Mouse (Mus musculus) cortical plate, adult 2 months (tissue): ENCODE measurements around the gene Sohlh1. TPM values are rescaled to one million over a fixed set of nuclear protein-coding genes. Genes with fewer than 3 reads are reported as not detected.

Experiments used
- H3K27ac ChIP-seq: fragments of 200-500 bp; 2 replicates; pipeline ENCODE4 v1.5.1; 2012; ENCODE audit warnings: low read length, control low read depth, inconsistent platforms; ENCODE audit not compliant: insufficient read depth
- H3K4me1 ChIP-seq: fragments of 200-500 bp; 2 replicates; pipeline ENCODE4 v1.6.1; 2011; ENCODE audit warnings: low read length; ENCODE audit not compliant: control insufficient read depth, insufficient read depth
- H3K4me3 ChIP-seq: fragments of 200-500 bp; 2 replicates; pipeline ENCODE4 v1.5.1; 2011; ENCODE audit warnings: mild to moderate bottlenecking, low read length, control low read depth; ENCODE audit not compliant: insufficient read depth
- CTCF ChIP-seq: fragments of 200-500 bp; IDR thresholded peaks from 2 replicates; pipeline ENCODE4 v1.5.1; 2011; ENCODE audit warnings: mild to moderate bottlenecking, control low read depth, low read length; ENCODE audit not compliant: insufficient read depth; ENCODE audit errors: extremely low read depth
- POLR2A ChIP-seq: fragments of 200-500 bp; IDR thresholded peaks from 2 replicates; pipeline ENCODE4 v1.6.1; 2011; ENCODE audit warnings: mild to moderate bottlenecking, low read length, control low read depth; ENCODE audit not compliant: insufficient read depth; ENCODE audit errors: extremely low read depth
- polyA plus RNA-seq: library from polyadenylated mRNA; depleted of rRNA; stranded (reverse); fragments of >200 nt; gene quantifications from 2 replicates; pipeline ENCODE4 v1.2.3, GENCODE M21; 2012

Sohlh1 gene
- polyA plus RNA-seq, 1 experiment: not detected

DNA sequence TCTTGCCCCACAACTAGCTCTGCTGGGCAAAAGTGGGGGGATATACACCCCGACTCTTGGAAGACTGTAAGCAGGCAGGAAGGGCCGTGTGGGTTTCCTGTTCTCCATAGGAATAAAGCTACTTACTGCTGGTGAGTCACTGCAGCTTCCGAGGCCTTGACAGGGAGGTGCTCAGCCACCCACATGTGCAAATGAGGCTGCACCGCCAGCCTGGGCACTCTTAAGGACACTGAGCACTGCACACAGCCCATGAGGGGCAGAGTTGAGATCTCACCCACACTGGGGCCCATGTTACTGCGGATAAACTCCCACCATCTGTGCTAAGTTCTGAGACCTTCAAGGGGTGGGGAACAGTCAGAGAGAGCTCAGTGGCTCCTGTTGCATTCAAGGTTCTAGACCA, 19.6 kb upstream of the Sohlh1 start:
- Histone ChIP-seq H3K27ac (no peak overlapping the region), H3K4me3 (no peak overlapping the region), H3K4me1 (peaks cover 14% of the 10 kb centered on the region)
- TF ChIP-seq POLR2A (no peak), CTCF (no peak)

DNA sequence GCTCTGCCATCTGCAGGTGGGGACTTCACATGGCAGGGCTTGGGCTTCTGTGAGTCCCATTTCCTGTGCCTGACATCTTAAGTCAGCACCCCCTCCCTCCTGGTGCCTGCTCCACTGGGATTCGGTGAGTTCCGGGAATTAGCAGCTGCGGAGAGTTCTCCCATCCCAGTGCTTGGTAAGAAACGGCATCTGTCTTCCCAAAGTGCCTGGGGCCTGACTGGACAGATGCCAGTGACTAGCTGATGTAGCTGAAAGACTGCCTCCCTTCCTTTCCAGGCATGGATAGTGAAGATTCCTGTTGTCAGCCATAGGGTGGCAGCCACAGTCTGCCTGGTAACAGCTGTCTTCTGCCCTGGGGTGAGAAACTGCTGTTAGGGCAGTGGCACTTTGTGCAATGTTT, 18.4 kb upstream of the Sohlh1 start:
- Histone ChIP-seq H3K4me1 (peaks cover 14% of the 10 kb centered on the region), H3K27ac (no peak overlapping the region), H3K4me3 (no peak overlapping the region)
- TF ChIP-seq POLR2A (no peak), CTCF (peak; percentile 56)

DNA sequence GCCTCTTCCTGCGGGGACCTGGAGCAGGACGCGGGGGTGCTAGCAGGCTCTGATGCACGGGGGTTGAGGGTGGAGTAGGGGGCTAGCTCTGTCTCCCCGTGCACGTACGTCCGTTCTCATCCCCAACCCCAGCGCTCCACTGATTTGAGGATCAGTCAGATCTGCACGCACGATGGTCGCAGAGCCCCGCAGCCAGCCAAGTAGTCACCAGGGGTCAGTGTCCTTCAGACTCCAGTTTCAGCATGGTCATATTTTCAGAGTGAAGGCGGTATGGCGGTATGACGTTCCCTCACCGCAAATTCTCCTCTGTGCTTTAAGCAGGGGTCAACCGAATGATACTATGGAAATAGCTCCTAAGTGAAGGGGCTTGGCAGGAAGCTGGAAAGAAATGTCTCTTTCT, 17.2 kb upstream of the Sohlh1 start:
- Histone ChIP-seq H3K4me3 (peak overlapping the region; percentile 66), H3K27ac (peak overlapping the region; percentile 63; the same call in 1 of the 2 replicates), H3K4me1 (peaks cover 14% of the 10 kb centered on the region)
- TF ChIP-seq CTCF (no peak), POLR2A (no peak)

DNA sequence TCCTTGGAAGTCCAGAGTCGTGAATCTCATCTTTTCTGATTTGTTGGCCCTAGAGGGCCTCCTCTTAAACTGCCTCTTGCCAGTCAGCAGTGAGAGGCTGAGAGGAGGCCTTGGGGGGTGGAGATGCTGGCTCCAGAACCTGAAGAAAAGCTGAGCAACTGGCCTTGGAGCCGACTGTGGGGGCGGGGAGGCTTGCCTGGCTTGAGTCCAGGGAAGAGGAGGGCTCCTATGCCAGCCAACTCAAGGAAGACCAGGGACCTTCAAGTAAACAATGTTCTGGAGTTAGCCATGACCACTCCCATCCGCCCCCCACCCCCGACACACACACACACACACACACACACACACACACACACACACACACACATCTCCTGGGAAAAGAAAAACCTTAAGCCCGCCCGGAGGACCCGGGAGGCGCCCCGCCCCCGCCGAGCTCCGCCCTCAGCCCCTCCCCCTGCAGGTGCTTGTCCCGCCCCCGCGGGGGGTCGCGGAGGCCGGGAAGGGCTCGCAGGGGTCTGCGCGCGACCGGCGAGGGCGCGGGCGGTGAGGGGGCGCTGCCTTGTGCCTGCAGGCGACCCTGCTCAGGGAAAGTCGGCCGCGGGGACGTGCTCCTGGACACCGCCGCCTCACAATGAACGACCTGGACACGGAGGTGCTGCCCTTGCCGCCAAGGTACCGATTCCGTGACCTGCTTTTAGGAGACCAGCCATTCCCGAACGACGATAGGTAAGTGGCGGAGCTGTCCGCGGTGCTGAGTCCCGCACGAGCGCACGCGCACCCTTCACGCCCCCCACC, 16.5 kb upstream of the Sohlh1 start, which contains the start of gene Kcnt1:
Kcnt1 (plus strand) TSS at position 398 of the 795 bp plus-strand sequence.
- Histone ChIP-seq H3K4me3 (peak within 1 kb of the TSS; percentile 66), H3K4me1 (peaks cover 14% of the 10 kb centered on the region), H3K27ac (peak within 1 kb of the TSS; percentile 63)
- TF ChIP-seq POLR2A: no peak
- TF ChIP-seq CTCF: no peak

DNA sequence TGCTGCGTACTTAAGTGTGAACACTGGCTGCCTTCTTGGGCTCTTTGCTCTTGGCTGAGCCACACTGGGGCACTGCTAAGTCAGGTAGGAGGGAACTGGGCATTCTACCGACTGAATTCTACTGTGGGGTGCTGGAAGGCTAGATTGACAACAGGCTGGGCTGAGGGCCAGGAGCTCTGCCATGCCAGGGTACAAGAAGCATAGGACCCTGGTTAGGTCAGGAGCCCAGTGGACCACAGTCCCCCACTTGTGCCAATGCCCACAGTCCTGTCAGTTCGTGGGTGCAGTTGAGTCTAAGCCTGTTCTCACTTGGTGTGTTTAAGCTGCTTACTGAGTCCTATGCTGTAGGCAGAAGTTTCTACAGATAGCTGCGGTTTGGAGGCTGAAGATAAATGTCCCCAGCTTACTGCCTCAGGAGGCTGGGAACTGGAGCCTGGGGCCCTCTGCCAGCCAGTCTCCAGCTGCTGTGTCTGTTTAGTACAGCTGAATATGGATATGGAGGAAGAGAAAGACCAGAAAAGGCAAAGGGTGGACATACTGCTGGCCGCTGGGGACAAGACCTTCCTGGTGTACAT, 15.7 kb upstream of the Sohlh1 start:
- Histone ChIP-seq H3K4me3 (no peak overlapping the region; the same call in 1 of the 2 replicates), H3K4me1 (peaks cover 14% of the 10 kb centered on the region), H3K27ac (no peak overlapping the region)

DNA sequence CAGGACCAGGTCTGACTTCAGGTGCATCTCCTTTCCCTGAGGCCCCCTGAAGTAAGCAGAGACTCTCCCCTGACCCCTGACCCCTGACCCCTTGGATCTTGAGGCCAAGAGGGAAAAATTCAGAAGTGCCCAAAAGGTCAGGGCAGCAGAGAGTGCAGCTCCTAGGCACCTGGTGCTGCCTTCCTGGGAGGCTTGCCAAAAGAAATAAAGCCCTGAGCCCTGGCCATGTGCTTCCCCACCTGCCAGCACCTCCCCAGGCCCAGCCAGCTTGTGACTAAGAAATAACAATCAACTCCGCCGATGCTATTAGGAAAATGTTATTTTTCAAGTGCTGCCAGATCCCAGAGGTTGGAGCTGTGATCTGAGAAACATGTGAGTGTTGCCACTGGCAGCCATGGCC, 15.0 kb upstream of the Sohlh1 start:
- no peak overlapping the region for H3K27ac ChIP-seq
- H3K4me3 ChIP-seq: no peak overlapping the region
- H3K4me1 ChIP-seq: peaks cover 14% of the 10 kb centered on the region
- TF ChIP-seq POLR2A (no peak), CTCF (no peak)

More for the DNA sequence above, 15.7 kb upstream of the Sohlh1 start:
- TF ChIP-seq POLR2A: no peak
- TF ChIP-seq CTCF: no peak

DNA sequence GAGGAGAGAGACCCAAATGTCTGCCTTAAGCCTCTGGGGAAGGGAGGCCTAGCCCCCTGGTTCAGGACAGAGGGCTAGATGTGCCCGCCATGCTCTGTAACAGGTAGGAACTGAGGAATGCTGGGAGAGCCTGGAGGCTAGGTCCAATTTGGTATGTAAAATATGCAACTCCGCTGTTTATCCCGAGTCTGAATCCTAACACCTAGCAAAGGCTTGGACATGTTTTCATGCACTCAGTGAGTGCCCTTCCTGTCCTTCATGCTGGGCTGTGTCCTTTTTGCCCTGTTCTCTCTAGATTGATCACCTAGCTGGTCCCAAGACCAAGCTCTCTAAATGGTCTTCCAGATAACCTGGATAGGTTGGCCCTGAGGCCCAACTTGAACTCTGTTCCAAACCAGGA, 12.8 kb upstream of the Sohlh1 start:
- no peak overlapping the region for H3K4me3 ChIP-seq
- no peak overlapping the region for H3K27ac ChIP-seq
- H3K4me1 ChIP-seq: peaks cover 7% of the 10 kb centered on the region
- TF ChIP-seq CTCF (no peak), POLR2A (no peak)

DNA sequence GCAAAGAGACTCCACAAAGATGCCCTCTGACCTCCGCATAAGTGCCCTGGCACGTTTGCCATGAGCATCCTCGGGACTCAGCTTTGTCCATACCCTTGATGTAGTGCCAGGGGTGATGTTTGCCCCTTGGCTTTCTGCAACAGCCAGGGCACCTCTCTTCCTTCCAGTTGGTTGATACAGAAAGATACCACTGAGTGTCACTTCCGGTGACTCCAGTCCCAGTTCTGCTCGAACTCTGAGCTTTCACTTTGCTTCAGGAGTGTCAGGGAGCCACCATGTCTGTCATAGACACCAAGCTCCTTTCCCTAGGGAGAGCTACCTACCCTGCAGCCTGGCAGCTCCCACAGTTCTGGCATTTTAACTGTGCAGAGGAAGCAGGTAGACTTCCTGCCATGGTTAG, 7.0 kb upstream of the Sohlh1 start:
- no peak overlapping the region for H3K27ac ChIP-seq
- H3K4me1 ChIP-seq: no peaks in the 10 kb centered on the region
- TF ChIP-seq POLR2A: no peak
- no peak for TF ChIP-seq CTCF
- no peak overlapping the region for H3K4me3 ChIP-seq

DNA sequence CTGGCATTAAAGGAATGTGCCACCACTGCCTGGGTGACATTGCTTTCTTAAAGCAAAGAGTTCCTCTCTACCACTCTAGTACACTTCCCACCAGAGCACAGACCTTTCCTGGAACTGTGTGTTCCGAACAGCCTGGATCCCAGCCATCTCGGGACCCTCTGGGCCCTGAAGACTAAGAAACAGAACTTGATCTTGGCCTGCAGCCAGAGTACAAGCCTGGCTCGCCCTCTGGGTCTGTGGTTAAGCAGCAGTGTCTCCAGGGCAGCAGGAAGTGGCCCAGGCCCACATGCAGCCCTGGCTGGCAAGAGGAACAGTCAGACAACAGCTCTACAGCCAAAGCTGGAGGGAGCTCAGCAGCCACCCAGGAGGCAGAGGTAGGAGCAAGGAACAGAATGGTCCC, 5.6 kb upstream of the Sohlh1 start:
- no peaks in the 10 kb centered on the region for H3K4me1 ChIP-seq
- H3K27ac ChIP-seq: no peak overlapping the region
- no peak for TF ChIP-seq CTCF
- TF ChIP-seq POLR2A: no peak
- no peak overlapping the region for H3K4me3 ChIP-seq

DNA sequence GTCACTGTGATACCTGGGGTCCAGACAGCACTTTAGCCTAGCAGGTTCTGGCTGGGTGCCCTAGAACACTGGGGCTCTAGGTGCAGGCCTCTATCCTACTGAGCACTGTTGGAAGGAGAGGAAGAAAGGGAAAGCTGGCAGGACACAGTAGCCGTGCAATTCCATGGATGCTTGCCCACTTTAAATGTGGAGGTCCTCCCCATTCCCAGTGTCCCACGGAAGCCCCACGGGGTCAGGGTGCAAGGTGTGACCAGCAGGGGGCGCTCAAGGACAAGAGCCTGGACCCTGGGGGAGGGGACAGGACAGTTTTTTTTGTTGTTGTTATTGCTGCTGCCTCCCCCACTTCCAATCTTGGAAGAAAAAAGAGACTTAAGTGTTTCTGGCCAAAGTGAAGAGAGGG, 3.3 kb upstream of the Sohlh1 start:
- no peak overlapping the region for H3K27ac ChIP-seq
- H3K4me3 ChIP-seq: no peak overlapping the region
- TF ChIP-seq CTCF (peak; percentile 69), POLR2A (no peak)
- no peaks in the 10 kb centered on the region for H3K4me1 ChIP-seq
